Mouse (Mus musculus) limb, embryonic 15.5 days (tissue): ENCODE data around the gene Shank1. TPM values are rescaled to one million over a fixed set of nuclear protein-coding genes. Genes with fewer than 3 reads are reported as not detected.

ENCODE experiments used
- ATAC-seq: fragments of 200-750 bp; cut with Nextera tagmentation; 2 replicates; pipeline ENCODE4 v1.8.0; 2017; ENCODE audit warnings: low read depth, moderate TSS enrichment; ENCODE audit not compliant: insufficient number of reproducible peaks, low FRiP score, low TSS enrichment
- H3K27ac ChIP-seq: fragments of 300-500 bp; sonication (generic); 2 replicates; pipeline ENCODE4 v1.5.1; 2015; ENCODE audit warnings: moderate library complexity, mild to moderate bottlenecking, inconsistent platforms
- H3K27me3 ChIP-seq: fragments of 300-500 bp; sonication (generic); 2 replicates; pipeline ENCODE4 v1.6.1; 2015; ENCODE audit warnings: inconsistent platforms
- H3K36me3 ChIP-seq: fragments of 300-500 bp; sonication (generic); 2 replicates; pipeline ENCODE4 v1.6.1; 2015; ENCODE audit warnings: inconsistent platforms
- H3K4me1 ChIP-seq: fragments of 300-500 bp; sonication (generic); 2 replicates; pipeline ENCODE4 v1.6.1; 2015; ENCODE audit warnings: inconsistent platforms
- H3K4me2 ChIP-seq: fragments of 300-500 bp; sonication (generic); 2 replicates; pipeline ENCODE4 v1.6.1; 2015; ENCODE audit warnings: mild to moderate bottlenecking, inconsistent platforms
- H3K4me3 ChIP-seq: fragments of 300-500 bp; sonication (generic); 2 replicates; pipeline ENCODE4 v1.5.1; 2015; ENCODE audit warnings: mild to moderate bottlenecking, inconsistent platforms
- H3K9ac ChIP-seq: fragments of 300-500 bp; sonication (generic); 2 replicates; pipeline ENCODE4 v1.6.1; 2015; ENCODE audit warnings: inconsistent platforms
- H3K9me3 ChIP-seq: fragments of 300-500 bp; sonication (generic); 2 replicates; pipeline ENCODE4 v1.6.1; 2016; ENCODE audit warnings: inconsistent platforms
- WGBS: fragments of 180-500 bp; shearing (Covaris S2); methylation state at CpG from one replicate; pipeline ENCODE4 v1.1.7; 2015; 5-methylcytosine and 5-hydroxymethylcytosine counted together
- polyA plus RNA-seq: library from polyadenylated mRNA; unstranded; fragments of >200 nt; fragmentation: Nextera tagmentation; extraction: Ambion mirVana; gene quantifications from 2 replicates; pipeline ENCODE4 v1.2.1, GENCODE M21; 2015

Gene Shank1
- polyA plus RNA-seq = 2.4 and 3.2 TPM in 2 replicates

DNA sequence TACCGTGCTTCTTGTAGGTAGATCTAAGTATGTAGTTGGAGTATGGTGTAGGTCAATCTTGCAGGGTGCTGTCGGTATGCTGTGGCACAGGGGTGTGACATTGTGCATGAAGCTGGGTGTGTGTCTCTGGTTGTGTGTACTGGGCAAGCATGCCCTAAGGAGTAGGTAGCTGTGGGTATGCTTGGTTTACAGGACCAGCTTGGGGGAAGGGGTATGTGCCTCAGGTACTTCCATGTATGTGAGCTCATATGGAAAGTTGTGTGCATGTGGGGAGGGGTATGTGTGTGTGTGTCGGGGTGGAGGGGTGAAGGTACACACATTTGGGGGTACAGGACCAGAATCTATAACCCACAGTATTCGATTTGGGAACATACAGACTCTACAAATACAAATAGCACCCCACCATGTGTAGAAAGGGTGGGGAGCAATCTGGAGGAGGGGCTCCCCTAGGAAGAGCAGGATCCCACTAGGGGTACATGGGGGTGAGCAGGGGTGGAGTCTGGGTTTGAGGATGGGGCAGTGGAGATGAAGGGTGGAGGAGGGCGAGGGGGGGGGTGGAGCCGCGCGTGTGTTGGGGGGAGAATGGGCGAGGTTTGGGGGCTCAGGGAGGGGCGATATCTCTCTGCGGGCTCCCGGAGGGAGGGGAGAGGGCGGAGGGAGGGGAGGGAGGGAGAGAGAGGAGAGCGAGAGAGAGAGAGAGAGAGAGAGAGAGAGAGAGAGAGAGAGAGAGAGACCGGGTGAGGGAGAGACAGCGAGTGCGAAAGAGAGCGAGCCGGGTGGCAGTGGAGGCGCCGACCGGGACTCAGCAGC is at the start of gene Shank1:
Shank1 (plus strand) TSS at position 779 of the 810 bp plus-strand sequence.
- Histone ChIP-seq H3K9ac (peak within 1 kb of the TSS; percentile 54), H3K4me1 (peaks cover 61% of the 10 kb centered on the region), H3K27ac (no peak within 1 kb of the TSS; the same call in 1 of the 2 replicates), H3K4me2 (peak within 1 kb of the TSS; percentile 94), H3K4me3 (peak within 1 kb of the TSS; percentile 47), H3K9me3 (no peaks in the 10 kb centered on the region), H3K36me3 (peaks cover 12% of the 10 kb centered on the region; the same call in 1 of the 2 replicates), H3K27me3 (peaks cover 21% of the 10 kb centered on the region)
- no peak for ATAC-seq
- WGBS = 13% methylated on average over 15 of the region's 22 CpGs

DNA sequence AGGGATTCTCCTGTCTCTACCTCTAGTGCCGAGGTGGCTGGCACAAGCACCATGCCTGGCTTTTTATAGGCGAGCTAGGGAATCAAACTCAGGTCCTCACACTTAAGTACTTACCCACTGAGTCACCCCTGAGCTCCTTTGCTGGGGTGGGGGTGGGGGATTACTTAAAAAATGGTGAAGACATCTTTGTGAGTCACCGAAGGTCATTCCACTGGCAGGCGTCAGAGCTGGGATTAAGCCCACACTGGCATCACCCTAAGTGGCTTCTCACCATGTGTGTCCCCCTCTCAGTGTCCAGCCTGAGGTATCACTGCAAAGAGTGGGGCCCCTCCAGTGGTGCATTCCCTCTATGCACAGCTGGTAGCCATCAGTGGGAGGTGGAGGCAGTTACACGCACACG is 49.6 kb upstream of the Shank1 start:
- H3K27me3 ChIP-seq = peaks cover 36% of the 10 kb centered on the region
- H3K36me3 ChIP-seq = no peaks in the 10 kb centered on the region
- no peak for ATAC-seq
- H3K27ac ChIP-seq = no peak overlapping the region
- H3K9ac ChIP-seq = no peak overlapping the region
- WGBS = 68% methylated on average over 6 of the region's 6 CpGs
- H3K4me1 ChIP-seq = peaks cover 7% of the 10 kb centered on the region; the same call in 1 of the 2 replicates
- H3K9me3 ChIP-seq = no peaks in the 10 kb centered on the region
- H3K4me2 ChIP-seq = no peak overlapping the region
- no peak overlapping the region for H3K4me3 ChIP-seq

DNA sequence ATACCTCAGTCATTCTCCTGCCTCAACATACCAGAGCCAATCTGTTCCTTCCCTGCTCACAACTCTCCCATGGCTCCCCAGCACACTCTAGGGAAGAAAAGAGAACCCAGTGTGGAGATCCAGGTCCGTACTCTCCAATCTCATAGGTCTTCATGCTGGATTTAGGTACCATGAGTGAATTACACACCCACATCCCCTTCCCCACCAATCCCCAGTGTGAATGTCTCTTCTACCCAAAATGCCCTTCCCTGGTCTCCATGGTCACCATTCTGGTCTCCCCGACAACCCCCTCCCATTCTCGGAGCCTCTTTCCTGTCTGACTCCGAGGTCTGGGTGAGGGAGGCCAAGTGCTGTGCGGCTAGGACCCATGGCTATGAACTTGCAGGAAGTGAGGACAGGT is 48.9 kb upstream of the Shank1 start, which contains the start of gene Gm15517:
Gm15517 (plus strand) TSS at position 301 of the 400 bp plus-strand sequence.
- Histone ChIP-seq H3K9me3 (no peaks in the 10 kb centered on the region), H3K4me3 (no peak within 1 kb of the TSS), H3K27me3 (peaks cover 36% of the 10 kb centered on the region), H3K9ac (no peak within 1 kb of the TSS), H3K4me2 (no peak within 1 kb of the TSS), H3K27ac (no peak within 1 kb of the TSS), H3K4me1 (peaks cover 7% of the 10 kb centered on the region; the same call in 1 of the 2 replicates), H3K36me3 (no peaks in the 10 kb centered on the region)
- WGBS = 60% methylated on average over 5 of the region's 5 CpGs
- no peak for ATAC-seq

DNA sequence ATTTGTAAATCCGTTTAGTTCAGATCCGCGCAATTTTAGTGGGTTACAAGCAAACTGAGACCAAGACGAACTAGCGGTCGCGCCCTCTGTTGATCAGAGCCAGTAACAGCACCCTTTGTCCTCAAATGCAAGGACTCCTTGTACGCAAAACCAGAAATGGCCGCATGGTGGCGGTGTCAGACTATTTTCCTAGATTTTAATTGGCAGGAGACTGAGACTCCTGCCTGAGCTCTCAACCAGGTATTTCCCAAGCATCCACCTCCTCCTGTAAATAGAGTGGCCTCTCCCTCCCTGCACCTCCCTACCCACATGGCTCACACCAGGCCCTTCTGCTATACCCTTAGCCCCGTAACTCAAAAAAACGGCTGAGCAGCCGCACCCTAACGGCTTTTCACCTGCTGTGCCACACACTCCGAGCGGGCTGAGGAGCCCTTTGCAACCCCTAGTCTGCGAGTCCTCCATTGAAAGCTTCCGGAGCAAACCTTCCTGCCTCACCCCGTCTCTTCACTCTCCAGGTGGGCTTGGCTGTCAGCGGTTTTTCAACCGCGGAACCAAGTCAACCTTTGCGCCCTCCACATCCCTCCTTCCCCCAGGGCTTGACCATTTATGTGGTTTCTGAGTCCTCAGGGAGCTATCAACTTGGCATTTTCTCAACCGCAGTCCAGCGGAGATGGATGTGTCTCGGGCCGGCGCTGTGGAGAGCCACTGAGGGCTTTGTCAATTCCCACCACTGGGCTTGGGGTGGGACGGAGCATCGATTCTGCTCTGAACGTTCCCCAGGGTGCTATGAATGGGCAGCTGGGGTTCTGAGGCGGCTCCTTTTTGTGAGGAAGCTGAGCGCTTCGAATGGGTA is 47.0 kb upstream of the Shank1 start:
- WGBS = 2% methylated on average over 34 of the region's 34 CpGs
- H3K4me1 ChIP-seq = peaks cover 7% of the 10 kb centered on the region; the same call in 1 of the 2 replicates
- peak; percentile 54; the same call in 1 of the 2 replicates for ATAC-seq

DNA sequence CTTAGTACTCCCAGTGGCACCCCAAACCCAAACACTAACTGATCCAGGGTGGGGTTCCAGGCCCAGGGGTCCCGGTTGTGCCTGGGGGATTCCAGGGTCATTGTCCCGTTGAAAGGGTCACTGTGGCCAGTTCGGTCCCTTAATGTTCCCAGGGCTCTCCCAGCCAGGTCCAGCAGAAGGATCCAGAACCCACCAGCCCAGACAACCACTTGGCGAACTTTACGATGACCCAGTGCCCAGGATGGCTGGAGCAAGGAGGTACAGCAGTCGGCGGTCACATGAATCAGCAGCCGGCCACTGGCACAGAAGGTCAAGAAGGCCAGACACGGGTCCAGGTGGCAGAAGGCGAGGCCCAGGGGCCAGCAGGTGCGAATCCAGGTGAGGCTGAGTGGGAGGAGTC is 41.9 kb upstream of the Shank1 start:
- Histone ChIP-seq H3K4me1 (peaks cover 4% of the 10 kb centered on the region; the same call in 1 of the 2 replicates), H3K9ac (no peak overlapping the region), H3K4me3 (no peak overlapping the region), H3K27me3 (peaks cover 31% of the 10 kb centered on the region), H3K4me2 (no peak overlapping the region), H3K9me3 (no peaks in the 10 kb centered on the region), H3K27ac (no peak overlapping the region), H3K36me3 (no peaks in the 10 kb centered on the region)
- ATAC-seq = no peak
- WGBS = 69% methylated on average over 11 of the region's 11 CpGs

More for the DNA sequence above, 47.0 kb upstream of the Shank1 start:
- Histone ChIP-seq H3K36me3 (no peaks in the 10 kb centered on the region), H3K27me3 (peaks cover 36% of the 10 kb centered on the region), H3K27ac (no peak overlapping the region), H3K9ac (no peak overlapping the region), H3K4me2 (peak overlapping the region; percentile 38), H3K4me3 (peak overlapping the region; percentile 17), H3K9me3 (no peaks in the 10 kb centered on the region)

DNA sequence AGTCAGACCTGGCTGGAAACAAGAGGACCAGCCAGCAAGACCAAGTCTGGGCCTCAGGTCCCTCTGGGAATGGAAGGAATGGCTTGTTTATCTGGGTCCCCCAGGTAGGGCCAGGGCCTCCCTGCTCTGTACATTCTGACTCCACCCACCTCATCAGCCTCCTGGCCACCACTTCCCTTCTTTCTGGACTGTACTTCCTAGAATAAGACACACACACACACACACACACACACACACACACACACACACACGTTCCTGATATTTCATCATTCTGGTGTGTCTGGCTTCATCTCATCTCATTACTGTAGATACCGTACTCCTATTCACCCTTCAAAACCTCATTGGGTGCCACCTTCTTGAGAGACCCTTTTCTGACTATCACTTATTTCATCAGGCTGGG is 40.7 kb upstream of the Shank1 start:
- Histone ChIP-seq H3K9ac (no peak overlapping the region), H3K9me3 (no peaks in the 10 kb centered on the region), H3K4me3 (no peak overlapping the region), H3K27ac (no peak overlapping the region), H3K4me1 (no peaks in the 10 kb centered on the region), H3K36me3 (no peaks in the 10 kb centered on the region), H3K27me3 (peaks cover 32% of the 10 kb centered on the region), H3K4me2 (no peak overlapping the region)
- no peak for ATAC-seq
- WGBS = 90% methylated on average over 2 of the region's 2 CpGs

DNA sequence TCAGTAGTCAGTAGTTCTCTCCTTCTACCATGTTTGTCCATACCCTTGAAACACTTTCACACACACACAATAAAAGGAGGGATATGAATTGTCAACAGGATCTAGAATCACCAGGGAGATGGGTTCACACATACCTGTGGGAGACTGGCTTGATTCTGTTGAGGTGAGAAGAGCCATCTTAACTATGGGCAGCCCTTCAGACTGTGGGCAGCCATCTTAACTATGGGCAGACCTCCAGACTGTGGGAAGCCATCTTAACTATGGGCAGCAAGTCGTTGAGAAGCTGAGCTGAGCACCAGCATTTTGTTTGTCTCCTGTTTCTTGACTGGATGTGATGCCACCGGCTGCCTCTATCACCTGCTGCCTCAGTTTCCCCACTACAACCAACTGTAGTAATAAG is 38.7 kb upstream of the Shank1 start:
- peaks cover 36% of the 10 kb centered on the region for H3K27me3 ChIP-seq
- ATAC-seq = no peak
- H3K4me3 ChIP-seq = no peak overlapping the region

DNA sequence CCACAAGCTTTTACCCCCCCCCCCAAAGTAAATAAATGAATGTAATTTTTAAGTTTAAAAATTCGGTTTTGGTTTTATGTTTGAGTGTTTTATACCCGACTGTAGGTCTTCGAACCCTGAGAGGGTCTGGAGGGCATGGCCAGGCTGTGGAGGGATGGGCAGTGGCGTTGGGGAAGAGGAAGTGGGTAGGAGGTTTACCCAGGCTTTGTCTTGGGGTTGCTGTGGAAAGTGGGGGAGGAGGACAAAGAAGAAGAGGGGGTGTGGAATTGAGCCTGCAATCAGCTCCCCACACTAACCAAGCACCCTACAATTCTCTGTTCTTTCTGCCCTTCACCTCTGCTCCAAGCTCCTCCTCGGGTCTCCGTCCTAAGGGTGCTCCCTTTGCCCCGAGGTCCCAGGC is 37.5 kb upstream of the Shank1 start:
- H3K4me1 ChIP-seq = no peaks in the 10 kb centered on the region
- H3K9ac ChIP-seq = no peak overlapping the region
- peaks cover 36% of the 10 kb centered on the region for H3K27me3 ChIP-seq
- ATAC-seq = no peak
- WGBS = 74% methylated on average over 7 of the region's 7 CpGs
- H3K27ac ChIP-seq = no peak overlapping the region
- no peaks in the 10 kb centered on the region for H3K9me3 ChIP-seq
- no peak overlapping the region for H3K4me2 ChIP-seq
- no peak overlapping the region for H3K4me3 ChIP-seq
- no peaks in the 10 kb centered on the region for H3K36me3 ChIP-seq

More for the DNA sequence above, 38.7 kb upstream of the Shank1 start:
- Histone ChIP-seq H3K27ac (no peak overlapping the region), H3K4me2 (no peak overlapping the region), H3K9ac (no peak overlapping the region), H3K9me3 (no peaks in the 10 kb centered on the region), H3K4me1 (no peaks in the 10 kb centered on the region), H3K36me3 (no peaks in the 10 kb centered on the region)
- 66% methylated on average over 2 of the region's 2 CpGs for WGBS

DNA sequence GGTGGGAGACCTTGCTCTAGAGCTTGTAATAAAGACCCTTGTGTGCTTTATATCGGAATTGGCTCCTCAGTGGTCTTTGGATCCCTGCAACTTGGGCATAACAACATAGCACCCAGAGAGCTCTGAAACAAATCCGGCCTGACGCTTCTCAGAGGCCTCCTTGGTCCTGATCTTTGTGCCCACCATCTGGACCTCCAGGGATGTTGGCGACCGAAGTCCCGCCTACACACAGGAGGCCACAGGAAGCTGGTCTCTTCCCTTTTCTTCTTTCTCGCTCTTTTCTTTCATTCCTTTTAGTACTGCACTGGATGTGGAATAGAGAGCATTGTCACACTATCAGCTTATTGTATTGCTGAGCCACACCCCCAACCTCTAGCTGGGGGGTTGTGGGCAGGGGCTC is 36.6 kb upstream of the Shank1 start:
- ATAC-seq = no peak

DNA sequence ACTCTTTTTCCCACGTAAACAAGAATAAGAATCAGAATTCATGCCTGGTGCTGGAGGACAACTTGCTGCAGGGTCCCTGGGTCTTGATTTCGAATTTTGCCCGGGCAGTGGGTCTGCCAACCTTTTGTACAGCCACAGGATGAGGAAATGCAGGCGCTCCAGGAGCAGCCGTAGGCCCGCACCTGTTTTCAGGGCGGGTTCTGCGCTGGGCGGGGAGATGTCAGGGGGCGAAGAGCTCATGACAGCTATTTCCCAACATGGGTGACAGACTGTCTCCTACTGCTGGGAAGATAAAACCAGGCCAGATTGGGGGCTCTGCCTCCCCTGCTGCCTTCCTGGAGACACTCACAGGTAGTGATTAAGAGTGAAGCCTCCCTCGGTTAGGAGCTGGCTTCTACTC is 36.0 kb upstream of the Shank1 start:
- Histone ChIP-seq H3K27me3 (peaks cover 27% of the 10 kb centered on the region), H3K27ac (no peak overlapping the region), H3K4me3 (no peak overlapping the region), H3K4me2 (no peak overlapping the region), H3K9me3 (no peaks in the 10 kb centered on the region), H3K4me1 (no peaks in the 10 kb centered on the region), H3K9ac (no peak overlapping the region), H3K36me3 (no peaks in the 10 kb centered on the region)
- 23% methylated on average over 11 of the region's 11 CpGs for WGBS
- ATAC-seq = no peak

More for the DNA sequence above, 36.6 kb upstream of the Shank1 start:
- H3K9me3 ChIP-seq = no peaks in the 10 kb centered on the region
- H3K9ac ChIP-seq = no peak overlapping the region
- no peaks in the 10 kb centered on the region for H3K36me3 ChIP-seq
- H3K4me3 ChIP-seq = no peak overlapping the region
- no peak overlapping the region for H3K27ac ChIP-seq
- H3K4me1 ChIP-seq = no peaks in the 10 kb centered on the region
- H3K4me2 ChIP-seq = no peak overlapping the region
- H3K27me3 ChIP-seq = peaks cover 32% of the 10 kb centered on the region
- 69% methylated on average over 7 of the region's 7 CpGs for WGBS

DNA sequence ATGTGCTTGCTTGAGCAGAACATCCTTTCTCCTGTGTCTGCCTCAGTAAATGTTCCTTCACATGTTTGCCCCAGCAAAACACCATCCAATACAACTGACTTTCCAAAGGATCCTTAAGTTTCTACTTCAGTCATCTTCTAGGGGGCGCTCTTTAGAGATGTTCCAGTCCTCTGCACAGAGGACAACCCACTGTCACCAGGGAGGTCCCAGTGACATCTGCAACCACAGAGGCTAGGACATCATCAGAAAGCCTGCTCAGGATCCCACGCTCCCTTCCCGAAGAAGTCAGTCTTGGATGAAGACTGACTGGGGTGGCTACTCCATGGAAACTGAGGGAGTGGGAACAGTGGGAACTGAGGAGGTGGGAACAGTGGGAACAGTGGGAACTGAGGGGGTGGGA is 34.5 kb upstream of the Shank1 start:
- Histone ChIP-seq H3K4me2 (no peak overlapping the region), H3K36me3 (no peaks in the 10 kb centered on the region), H3K4me1 (no peaks in the 10 kb centered on the region), H3K4me3 (no peak overlapping the region), H3K27ac (no peak overlapping the region), H3K9ac (no peak overlapping the region), H3K9me3 (no peaks in the 10 kb centered on the region), H3K27me3 (peaks cover 27% of the 10 kb centered on the region)
- no peak for ATAC-seq
- 71% methylated on average over 3 of the region's 3 CpGs for WGBS
